Mouse (Mus musculus) kidney, embryonic 14.5 days (tissue): ENCODE data around the gene 4933402N03Rik. TPM values are rescaled to one million over a fixed set of nuclear protein-coding genes. Genes with fewer than 3 reads are reported as not detected.

Experiments used
- ATAC-seq: fragments of 200-750 bp; cut with Nextera tagmentation; 2 replicates; pipeline ENCODE4 v1.8.0; 2017; ENCODE audit warnings: moderate number of reproducible peaks, mild to moderate bottlenecking, moderate TSS enrichment, moderate library complexity; ENCODE audit not compliant: low FRiP score, low TSS enrichment
- H3K27ac ChIP-seq: fragments of 300-500 bp; sonication (generic); 2 replicates; pipeline ENCODE4 v1.5.1; 2014; ENCODE audit warnings: low read depth, mild to moderate bottlenecking, low read length, moderate library complexity, mixed read lengths
- H3K27me3 ChIP-seq: fragments of 300-500 bp; sonication (generic); 2 replicates; pipeline ENCODE4 v1.6.1; 2014; ENCODE audit warnings: mild to moderate bottlenecking, low read length; ENCODE audit not compliant: control insufficient read depth, insufficient read depth
- H3K36me3 ChIP-seq: fragments of 300-500 bp; sonication (generic); 2 replicates; pipeline ENCODE4 v1.6.1; 2014; ENCODE audit warnings: low read length, mixed read lengths; ENCODE audit not compliant: control insufficient read depth, insufficient read depth
- H3K4me1 ChIP-seq: fragments of 300-500 bp; sonication (generic); 2 replicates; pipeline ENCODE4 v1.6.1; 2014; ENCODE audit warnings: low read length, mixed read lengths; ENCODE audit not compliant: control insufficient read depth, insufficient read depth
- H3K4me2 ChIP-seq: fragments of 300-500 bp; sonication (generic); replicated peaks from 2 replicates; pipeline ENCODE4 v1.6.1; 2014; ENCODE audit warnings: low read depth, mild to moderate bottlenecking, low read length
- H3K4me3 ChIP-seq: fragments of 300-500 bp; sonication (generic); 2 replicates; pipeline ENCODE4 v1.5.1; 2014; ENCODE audit warnings: mild to moderate bottlenecking, low read length
- H3K9ac ChIP-seq: fragments of 300-500 bp; sonication (generic); 2 replicates; pipeline ENCODE4 v1.6.1; 2014; ENCODE audit warnings: low read depth, mild to moderate bottlenecking, low read length, moderate library complexity
- H3K9me3 ChIP-seq: fragments of 300-500 bp; sonication (generic); 2 replicates; pipeline ENCODE4 v1.6.1; 2016; ENCODE audit warnings: low read length; ENCODE audit not compliant: control insufficient read depth
- WGBS: fragments of 180-500 bp; shearing (Covaris S2); extraction: QIAGEN DNeasy Blood & Tissue Kit; methylation state at CpG from one replicate; pipeline ENCODE4 v1.1.7; 2014; 5-methylcytosine and 5-hydroxymethylcytosine counted together
- polyA plus RNA-seq: library from polyadenylated mRNA; unstranded; fragments of >200 nt; fragmentation: Nextera tagmentation; extraction: Ambion mirVana; gene quantifications from 2 replicates; pipeline ENCODE4 v1.2.1, GENCODE M21; 2014

Gene 4933402N03Rik
- not detected in 2 replicates for polyA plus RNA-seq

DNA sequence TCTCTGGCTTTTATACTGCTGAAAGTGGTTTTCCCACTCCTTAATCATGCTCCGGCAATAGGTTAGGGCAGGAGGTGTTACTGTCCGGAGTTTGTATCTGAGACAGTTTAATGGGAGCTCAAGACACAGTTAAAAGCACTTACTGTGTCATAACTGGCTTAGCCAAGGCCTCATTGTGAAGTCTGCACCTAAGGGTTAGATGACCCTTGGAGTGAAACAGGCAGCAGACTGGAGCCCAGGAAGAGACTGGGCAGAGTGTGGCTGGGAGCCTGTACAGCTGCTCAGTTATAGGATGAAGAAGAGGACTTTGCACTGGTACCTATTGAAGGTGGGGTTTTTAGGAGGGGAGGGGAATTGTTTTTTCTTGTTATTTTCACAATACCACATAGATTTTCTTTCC, at the start of gene 4933402N03Rik:
Gene 4933402N03Rik (minus strand): TSS at position 101 of the 400 bp plus-strand sequence.
- Histone ChIP-seq H3K4me3 (no peak within 1 kb of the TSS), H3K27me3 (no peaks in the 10 kb centered on the region), H3K27ac (no peak within 1 kb of the TSS), H3K9ac (no peak within 1 kb of the TSS), H3K36me3 (no peaks in the 10 kb centered on the region), H3K9me3 (no peaks in the 10 kb centered on the region), H3K4me2 (no peak within 1 kb of the TSS), H3K4me1 (no peaks in the 10 kb centered on the region)
- no peak for ATAC-seq
- WGBS: 80% methylated on average over 2 of the region's 2 CpGs

DNA sequence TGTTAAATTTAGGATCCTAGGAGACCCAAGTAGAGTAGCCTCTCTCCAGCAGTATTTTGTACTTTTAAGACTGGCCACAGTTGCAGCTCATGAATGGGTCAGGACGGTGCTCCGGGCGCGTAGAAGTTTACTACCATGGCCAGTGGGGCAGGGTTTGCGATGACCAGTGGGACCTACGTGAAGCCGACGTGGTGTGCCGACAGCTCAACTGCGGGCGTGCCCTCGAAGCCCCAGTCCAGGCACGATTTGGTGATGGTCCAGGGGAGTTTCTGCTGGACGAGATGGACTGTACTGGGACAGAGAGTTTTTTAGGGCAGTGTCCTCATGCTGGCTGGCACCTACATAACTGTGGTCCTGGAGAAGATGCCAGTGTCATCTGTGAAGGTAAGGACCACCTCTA, 41.9 kb upstream of the 4933402N03Rik start:
- Histone ChIP-seq H3K4me3 (no peak overlapping the region), H3K27ac (no peak overlapping the region), H3K27me3 (no peaks in the 10 kb centered on the region), H3K4me2 (no peak overlapping the region), H3K36me3 (no peaks in the 10 kb centered on the region), H3K4me1 (no peaks in the 10 kb centered on the region), H3K9me3 (no peaks in the 10 kb centered on the region), H3K9ac (no peak overlapping the region)
- WGBS: 95% methylated on average over 14 of the region's 14 CpGs
- no peak for ATAC-seq

- ATAC-seq: no peak
Measured at GRCm38 (mm10) chr7:131187047-131187446, 40.9 kb upstream of the 4933402N03Rik start.

GRCm38 (mm10) chr7:131184339-131184738, 38.2 kb upstream of the 4933402N03Rik start:
- WGBS: 41% methylated on average over 8 of the region's 8 CpGs
- H3K4me2 ChIP-seq: no peak overlapping the region
- H3K9ac ChIP-seq: no peak overlapping the region
- H3K4me1 ChIP-seq: no peaks in the 10 kb centered on the region
- no peaks in the 10 kb centered on the region for H3K27me3 ChIP-seq
- peak; percentile 60; the same call in 1 of the 2 replicates for ATAC-seq
- H3K4me3 ChIP-seq: no peak overlapping the region
- no peaks in the 10 kb centered on the region for H3K36me3 ChIP-seq
- H3K27ac ChIP-seq: no peak overlapping the region
- no peaks in the 10 kb centered on the region for H3K9me3 ChIP-seq

More at GRCm38 (mm10) chr7:131187047-131187446, 40.9 kb upstream of the 4933402N03Rik start:
- Histone ChIP-seq H3K4me1 (no peaks in the 10 kb centered on the region), H3K4me2 (no peak overlapping the region), H3K27me3 (no peaks in the 10 kb centered on the region), H3K27ac (no peak overlapping the region), H3K9ac (no peak overlapping the region), H3K36me3 (no peaks in the 10 kb centered on the region), H3K9me3 (no peaks in the 10 kb centered on the region), H3K4me3 (no peak overlapping the region)
- WGBS: 61% methylated on average over 8 of the region's 8 CpGs

- no peak for ATAC-seq
Measured at GRCm38 (mm10) chr7:131182685-131183084, 36.6 kb upstream of the 4933402N03Rik start.

GRCm38 (mm10) chr7:131174121-131174520, 28.0 kb upstream of the 4933402N03Rik start, which contains the start of gene 5430419D17Rik:
TSS of gene 5430419D17Rik (plus strand) at chr7:131174402.
- H3K4me3 ChIP-seq: no peak within 1 kb of the TSS
- H3K27me3 ChIP-seq: no peaks in the 10 kb centered on the region
- no peaks in the 10 kb centered on the region for H3K9me3 ChIP-seq
- no peak within 1 kb of the TSS for H3K4me2 ChIP-seq
- no peak within 1 kb of the TSS for H3K9ac ChIP-seq
- no peaks in the 10 kb centered on the region for H3K36me3 ChIP-seq
- H3K4me1 ChIP-seq: no peaks in the 10 kb centered on the region
- H3K27ac ChIP-seq: no peak within 1 kb of the TSS
- no peak for ATAC-seq
- 90% methylated on average over 9 of the region's 9 CpGs for WGBS

More at GRCm38 (mm10) chr7:131182685-131183084, 36.6 kb upstream of the 4933402N03Rik start:
- whole genome bisulfite sequencing: 53% methylated on average over 4 of the region's 4 CpGs
- no peak overlapping the region for H3K27ac ChIP-seq
- H3K4me1 ChIP-seq: no peaks in the 10 kb centered on the region
- H3K4me2 ChIP-seq: no peak overlapping the region
- no peaks in the 10 kb centered on the region for H3K27me3 ChIP-seq
- H3K4me3 ChIP-seq: no peak overlapping the region
- no peaks in the 10 kb centered on the region for H3K36me3 ChIP-seq
- H3K9ac ChIP-seq: no peak overlapping the region
- no peaks in the 10 kb centered on the region for H3K9me3 ChIP-seq

GRCm38 (mm10) chr7:131169099-131169498, 23.0 kb upstream of the 4933402N03Rik start:
- H3K36me3 ChIP-seq: no peaks in the 10 kb centered on the region
- no peaks in the 10 kb centered on the region for H3K4me1 ChIP-seq
- no peak for ATAC-seq
- H3K4me3 ChIP-seq: no peak overlapping the region
- no peaks in the 10 kb centered on the region for H3K27me3 ChIP-seq
- whole genome bisulfite sequencing: 35% methylated on average over 2 of the region's 2 CpGs
- no peak overlapping the region for H3K4me2 ChIP-seq
- no peaks in the 10 kb centered on the region for H3K9me3 ChIP-seq
- H3K9ac ChIP-seq: no peak overlapping the region
- H3K27ac ChIP-seq: no peak overlapping the region

DNA sequence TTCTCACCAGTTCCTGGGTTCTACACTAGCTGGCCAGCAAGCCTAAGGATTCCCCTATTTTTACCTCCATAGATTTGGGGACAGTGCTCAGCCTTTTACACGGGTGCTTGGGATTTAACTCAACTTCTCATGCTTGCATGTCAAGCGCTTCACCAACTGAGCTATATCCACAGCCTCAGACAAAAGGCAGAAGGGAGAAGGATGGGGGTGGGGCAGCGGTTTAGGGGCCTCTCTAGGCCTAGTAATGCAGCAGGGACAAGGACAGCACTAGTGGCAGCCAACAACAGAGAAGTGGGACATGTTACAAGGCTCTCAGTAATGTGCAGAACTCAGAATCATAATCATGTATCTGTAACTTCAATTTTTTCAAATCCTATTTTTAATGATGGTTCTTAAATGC, 21.7 kb upstream of the 4933402N03Rik start:
- no peaks in the 10 kb centered on the region for H3K9me3 ChIP-seq
- 76% methylated on average over 3 of the region's 3 CpGs for WGBS
- no peak for ATAC-seq
- no peaks in the 10 kb centered on the region for H3K4me1 ChIP-seq
- no peak overlapping the region for H3K4me2 ChIP-seq
- H3K27ac ChIP-seq: no peak overlapping the region
- no peaks in the 10 kb centered on the region for H3K36me3 ChIP-seq
- no peak overlapping the region for H3K9ac ChIP-seq
- H3K4me3 ChIP-seq: no peak overlapping the region
- no peaks in the 10 kb centered on the region for H3K27me3 ChIP-seq

DNA sequence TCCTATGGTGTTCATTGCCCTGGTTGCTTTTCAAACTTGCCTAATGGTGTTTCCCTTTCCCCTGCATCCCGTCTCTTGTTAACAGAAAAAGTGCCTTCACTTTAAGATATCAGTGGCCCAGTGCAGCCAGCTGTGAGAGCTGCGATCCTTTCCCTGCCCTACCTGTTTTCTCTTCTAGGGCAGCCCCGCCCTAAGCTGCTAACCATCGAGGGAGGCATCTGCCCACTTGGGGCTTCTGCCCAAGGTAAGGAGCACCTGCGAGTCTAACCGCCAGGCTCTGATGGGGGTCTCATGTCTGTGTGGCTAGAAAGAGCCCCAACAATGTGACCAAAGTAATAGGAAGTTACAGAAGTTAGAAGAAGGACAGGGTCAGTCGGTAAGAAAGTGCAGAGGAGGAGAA, 16.1 kb upstream of the 4933402N03Rik start:
- H3K4me1 ChIP-seq: no peaks in the 10 kb centered on the region
- H3K4me2 ChIP-seq: no peak overlapping the region
- no peak overlapping the region for H3K4me3 ChIP-seq
- no peak overlapping the region for H3K9ac ChIP-seq
- H3K27ac ChIP-seq: no peak overlapping the region
- no peaks in the 10 kb centered on the region for H3K27me3 ChIP-seq
- no peaks in the 10 kb centered on the region for H3K9me3 ChIP-seq
- WGBS: 64% methylated on average over 7 of the region's 7 CpGs
- ATAC-seq: no peak
- no peaks in the 10 kb centered on the region for H3K36me3 ChIP-seq
